Mouse (Mus musculus) hindbrain, embryonic 14.5 days (tissue): Measurements from ENCODE around the gene Ndufs7. TPM values are rescaled to one million over a fixed set of nuclear protein-coding genes. Genes with fewer than 3 reads are reported as not detected.

Source experiments
- ATAC-seq: fragments of 200-750 bp; cut with Nextera tagmentation; 2 replicates; pipeline ENCODE4 v1.8.0; 2017; ENCODE audit warnings: moderate number of reproducible peaks, mild to moderate bottlenecking, moderate TSS enrichment, moderate library complexity; ENCODE audit not compliant: low FRiP score
- DNase-seq: peaks from one replicate; pipeline ENCODE4 v3.0.0-alpha.2; 2015; ENCODE audit warnings: low spot score
- H3K27ac ChIP-seq: fragments of 300-500 bp; sonication (generic); 2 replicates; pipeline ENCODE4 v1.5.1; 2014; ENCODE audit warnings: mild to moderate bottlenecking, moderate library complexity
- H3K27me3 ChIP-seq: fragments of 300-500 bp; sonication (generic); 2 replicates; pipeline ENCODE4 v1.6.1; 2014; ENCODE audit warnings: mild to moderate bottlenecking, low read length, mixed read lengths; ENCODE audit not compliant: control insufficient read depth, insufficient read depth
- H3K36me3 ChIP-seq: fragments of 300-500 bp; sonication (generic); replicated peaks from 2 replicates; pipeline ENCODE4 v1.6.1; 2014; ENCODE audit not compliant: control insufficient read depth, insufficient read depth
- H3K4me1 ChIP-seq: fragments of 300-500 bp; sonication (generic); replicated peaks from 2 replicates; pipeline ENCODE4 v1.6.1; 2014; ENCODE audit warnings: antibody characterized with exemption, low read length, mixed read lengths; ENCODE audit not compliant: control insufficient read depth, insufficient read depth
- H3K4me2 ChIP-seq: fragments of 300-500 bp; sonication (generic); replicated peaks from 2 replicates; pipeline ENCODE4 v1.6.1; 2014; ENCODE audit warnings: mild to moderate bottlenecking, moderate library complexity
- H3K4me3 ChIP-seq: fragments of 300-500 bp; sonication (generic); replicated peaks from 2 replicates; pipeline ENCODE4 v1.5.1; 2014; ENCODE audit warnings: mild to moderate bottlenecking, low read length
- H3K9ac ChIP-seq: fragments of 300-500 bp; sonication (generic); 2 replicates; pipeline ENCODE4 v1.6.1; 2014
- H3K9me3 ChIP-seq: fragments of 300-500 bp; sonication (generic); 2 replicates; pipeline ENCODE4 v1.6.1; 2016; ENCODE audit warnings: low read length; ENCODE audit not compliant: control insufficient read depth
- WGBS: fragments of 180-500 bp; shearing (Covaris S2); extraction: QIAGEN DNeasy Blood & Tissue Kit; methylation state at CpG from one replicate; pipeline ENCODE4 v1.1.7; 2014; 5-methylcytosine and 5-hydroxymethylcytosine counted together
- polyA plus RNA-seq: library from polyadenylated mRNA; unstranded; fragments of >200 nt; fragmentation: Nextera tagmentation; extraction: Ambion mirVana; gene quantifications from 2 replicates; pipeline ENCODE4 v1.2.1, GENCODE M21; 2014

The Ndufs7 gene
- polyA plus RNA-seq, 1 experiment from 2014 or later: 341 TPM

- Histone ChIP-seq H3K4me3 (0 out of 2 replicates have a peak overlapping the region, but pooled peaks have one; percentile 69), H3K4me2 (peak overlapping the region; percentile 90), H3K27me3 (no peaks in the 10 kb centered on the region), H3K9ac (peak overlapping the region; percentile 85; the same call in 1 of the 2 replicates), H3K4me1 (peaks cover 12% of the 10 kb centered on the region), H3K36me3 (peaks cover 21% of the 10 kb centered on the region), H3K27ac (no peak overlapping the region), H3K9me3 (no peaks in the 10 kb centered on the region)
- no peak for ATAC-seq
- WGBS: 87% methylated on average over 4 of the region's 4 CpGs
- no peak for DNase-seq
Measured at GRCm38 (mm10) chr10:80250573-80250972, 1.7 kb downstream of the Ndufs7 start.

GRCm38 (mm10) chr10:80252011-80252410 lies 3.1 kb downstream of the Ndufs7 start:
- no peaks in the 10 kb centered on the region for H3K9me3 ChIP-seq
- H3K36me3 ChIP-seq: peaks cover 35% of the 10 kb centered on the region
- H3K4me3 ChIP-seq: no peak overlapping the region
- H3K9ac ChIP-seq: no peak overlapping the region
- no peak overlapping the region for H3K4me2 ChIP-seq
- H3K27me3 ChIP-seq: no peaks in the 10 kb centered on the region
- no peak for ATAC-seq
- H3K4me1 ChIP-seq: peaks cover 12% of the 10 kb centered on the region
- no peak for DNase-seq
- no peak overlapping the region for H3K27ac ChIP-seq

- no peak overlapping the region for H3K9ac ChIP-seq
- no peak for ATAC-seq
- 92% methylated on average over 11 of the region's 11 CpGs for WGBS
Measured at GRCm38 (mm10) chr10:80252493-80253274, 3.8 kb downstream of the Ndufs7 start.

GRCm38 (mm10) chr10:80253551-80253950 lies 4.6 kb downstream of the Ndufs7 start:
- Histone ChIP-seq H3K4me1 (peaks cover 12% of the 10 kb centered on the region), H3K4me3 (no peak overlapping the region), H3K27ac (no peak overlapping the region), H3K4me2 (no peak overlapping the region), H3K9ac (no peak overlapping the region), H3K36me3 (peaks cover 51% of the 10 kb centered on the region), H3K9me3 (no peaks in the 10 kb centered on the region), H3K27me3 (no peaks in the 10 kb centered on the region)
- 91% methylated on average over 6 of the region's 6 CpGs for WGBS
- ATAC-seq: no peak
- no peak for DNase-seq

More at GRCm38 (mm10) chr10:80252493-80253274, 3.8 kb downstream of the Ndufs7 start:
- H3K27ac ChIP-seq: no peak overlapping the region
- DNase-seq: no peak
- H3K4me3 ChIP-seq: no peak overlapping the region
- peaks cover 12% of the 10 kb centered on the region for H3K4me1 ChIP-seq
- H3K9me3 ChIP-seq: no peaks in the 10 kb centered on the region
- H3K27me3 ChIP-seq: no peaks in the 10 kb centered on the region
- H3K36me3 ChIP-seq: peaks cover 42% of the 10 kb centered on the region
- no peak overlapping the region for H3K4me2 ChIP-seq

- 94% methylated on average over 26 of the region's 26 CpGs for WGBS
- Histone ChIP-seq H3K36me3 (peaks cover 58% of the 10 kb centered on the region), H3K27ac (no peak overlapping the region), H3K4me2 (no peak overlapping the region), H3K4me3 (no peak overlapping the region), H3K4me1 (peaks cover 15% of the 10 kb centered on the region), H3K27me3 (no peaks in the 10 kb centered on the region), H3K9ac (no peak overlapping the region), H3K9me3 (no peaks in the 10 kb centered on the region)
- DNase-seq (no peak), ATAC-seq (no peak)
Measured at GRCm38 (mm10) chr10:80254331-80255297, 5.7 kb downstream of the Ndufs7 start.

GRCm38 (mm10) chr10:80255881-80256535 lies 7.1 kb downstream of the Ndufs7 start:
- no peak overlapping the region for H3K4me3 ChIP-seq
- ATAC-seq (no peak), DNase-seq (no peak)
- H3K4me1 ChIP-seq: peaks cover 15% of the 10 kb centered on the region
- WGBS: 81% methylated on average over 5 of the region's 5 CpGs
- no peak overlapping the region for H3K9ac ChIP-seq
- no peak overlapping the region for H3K27ac ChIP-seq
- no peaks in the 10 kb centered on the region for H3K9me3 ChIP-seq
- H3K4me2 ChIP-seq: no peak overlapping the region
- no peaks in the 10 kb centered on the region for H3K27me3 ChIP-seq
- H3K36me3 ChIP-seq: peaks cover 58% of the 10 kb centered on the region

DNA sequence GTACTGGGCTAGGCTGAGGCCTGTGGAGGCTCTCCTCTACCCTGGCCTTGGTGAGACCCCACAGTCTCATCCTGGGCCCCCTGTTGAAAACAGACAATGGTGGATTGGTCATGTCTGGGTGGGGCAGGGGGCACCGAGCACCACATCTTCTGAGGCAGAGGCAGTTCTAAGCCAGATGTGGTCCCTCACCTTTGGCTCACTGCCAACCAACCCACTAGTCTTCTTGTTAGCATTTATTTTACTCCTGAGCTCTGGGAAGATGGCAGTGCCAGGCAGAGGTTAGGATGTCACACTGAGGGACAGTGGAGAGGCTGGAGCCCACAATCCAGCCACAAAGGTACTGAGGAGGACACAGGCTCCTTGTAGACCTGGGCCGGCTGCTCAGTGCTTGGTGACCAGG lies 9.0 kb downstream of the Ndufs7 start:
- Histone ChIP-seq H3K27ac (no peak overlapping the region), H3K36me3 (peaks cover 56% of the 10 kb centered on the region), H3K9ac (no peak overlapping the region), H3K4me3 (no peak overlapping the region), H3K4me1 (peaks cover 18% of the 10 kb centered on the region), H3K27me3 (no peaks in the 10 kb centered on the region), H3K4me2 (no peak overlapping the region), H3K9me3 (no peaks in the 10 kb centered on the region)
- 94% methylated on average over 2 of the region's 2 CpGs for WGBS
- no peak for DNase-seq
- ATAC-seq: no peak

DNA sequence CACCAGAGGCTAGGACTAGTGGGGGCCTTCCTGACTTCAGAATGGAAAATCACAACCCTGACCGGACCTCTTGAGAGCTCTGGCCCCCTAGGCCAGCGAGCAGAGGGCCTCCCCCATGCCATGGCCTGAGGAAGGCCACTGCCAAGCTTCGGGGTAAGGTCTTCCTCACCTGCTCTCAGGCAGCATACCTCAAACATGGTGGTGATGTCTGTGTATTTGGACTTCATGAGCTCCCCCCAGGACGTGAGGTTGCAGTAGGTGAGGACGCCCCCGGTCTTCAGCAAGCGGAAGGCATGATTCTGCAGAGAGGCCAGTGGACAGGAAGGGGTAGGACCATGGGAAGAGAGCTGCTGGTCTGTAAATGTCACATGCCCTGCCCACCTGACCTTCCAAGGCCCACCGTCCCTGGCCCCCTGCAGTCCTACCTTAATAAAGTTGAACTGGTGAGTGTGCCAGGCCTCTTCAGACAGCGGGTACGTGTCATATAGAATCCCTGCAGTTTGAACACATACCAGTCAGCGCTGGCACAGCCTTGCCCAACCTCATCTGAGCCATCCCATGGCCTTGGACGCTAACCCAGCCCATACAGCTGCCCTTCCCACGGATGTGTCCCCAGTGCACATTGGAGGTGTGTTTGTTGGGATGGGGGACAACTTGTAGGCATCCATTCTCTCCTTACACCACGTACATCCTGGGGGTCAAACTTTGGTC lies 10.0 kb downstream of the Ndufs7 start:
- WGBS: 94% methylated on average over 14 of the region's 14 CpGs
- H3K27me3 ChIP-seq: no peaks in the 10 kb centered on the region
- no peak overlapping the region for H3K4me3 ChIP-seq
- peaks cover 18% of the 10 kb centered on the region for H3K4me1 ChIP-seq
- ATAC-seq (no peak), DNase-seq (no peak)
- H3K27ac ChIP-seq: no peak overlapping the region
- peak overlapping the region; percentile 86 for H3K4me2 ChIP-seq
- no peaks in the 10 kb centered on the region for H3K9me3 ChIP-seq
- H3K9ac ChIP-seq: no peak overlapping the region
- peaks cover 53% of the 10 kb centered on the region for H3K36me3 ChIP-seq
